Comparison of ENCODE assay signal across 16 mouse cellular contexts in the genomic region with DNA sequence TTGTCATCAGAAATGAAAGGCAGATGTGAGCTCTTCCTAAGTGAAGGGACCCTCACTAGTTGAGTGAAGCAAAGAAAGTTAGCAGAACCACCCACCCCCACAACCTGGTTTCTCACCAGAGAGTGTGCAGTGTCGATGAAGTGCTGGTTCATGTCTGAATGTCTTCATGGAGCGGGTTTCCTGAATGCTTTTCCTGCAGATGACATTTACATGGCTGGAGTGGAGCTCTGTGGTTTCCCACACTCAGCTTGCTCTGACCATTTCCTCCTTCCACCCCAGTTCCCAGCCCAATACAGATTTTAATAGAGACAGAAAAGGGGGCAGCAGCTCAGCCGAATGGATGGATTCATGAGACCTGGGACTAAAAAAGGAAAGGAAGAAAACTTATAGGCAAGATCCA.
"Had no signal": no experiment of that assay in that cellular context is flagged by ENCODE, and none has a peak within 500 bp of the region (broad histone marks: within the 10 kb centered on the region; RNA-seq: fewer than 3 reads in every experiment).

No protein-coding gene starts in this region.

- H3K27me3 ChIP-seq: lung, embryonic 15.5 days; midbrain, embryonic 13.5 days; midbrain, embryonic 15.5 days; neural tube, embryonic 12.5 days; stomach, embryonic 15.5 days had no signal

- H3K9ac ChIP-seq: liver, postnatal 0 days; lung, embryonic 15.5 days; midbrain, embryonic 13.5 days; midbrain, embryonic 15.5 days; neural tube, embryonic 12.5 days; stomach, embryonic 15.5 days had no signal

- H3K36me3 ChIP-seq: lung, embryonic 15.5 days; midbrain, embryonic 15.5 days had no signal

- H3K27ac ChIP-seq: lung, embryonic 15.5 days; midbrain, embryonic 13.5 days; midbrain, embryonic 15.5 days; neural tube, embryonic 12.5 days; stomach, embryonic 15.5 days; stomach, postnatal 0 days had no signal

- H3K4me2 ChIP-seq: lung, embryonic 15.5 days; midbrain, embryonic 11.5 days; midbrain, embryonic 13.5 days; midbrain, embryonic 15.5 days; neural tube, embryonic 12.5 days; stomach, embryonic 15.5 days had no signal

- ATAC-seq: liver, postnatal 0 days; lung, postnatal 0 days; midbrain, embryonic 13.5 days; midbrain, embryonic 15.5 days had no signal

- DNase-seq: liver, postnatal 0 days; lung, adult 2 months; lung, postnatal 4 days; right cerebral cortex, postnatal 14 days; thymus, adult 2 months; thymus, postnatal 25 days; thymus, postnatal 4 days had no signal

- H3K4me1 ChIP-seq: lung, embryonic 15.5 days; midbrain, embryonic 13.5 days; midbrain, embryonic 15.5 days; neural tube, embryonic 12.5 days; stomach, embryonic 15.5 days had no signal

- H3K4me3 ChIP-seq: lung, embryonic 15.5 days; megakaryocyte, embryonic 14.5 days; midbrain, embryonic 13.5 days; midbrain, embryonic 15.5 days; neural tube, embryonic 12.5 days; stomach, embryonic 15.5 days had no signal

- H3K9me3 ChIP-seq: lung, embryonic 15.5 days; midbrain, embryonic 15.5 days; neural tube, embryonic 12.5 days; stomach, embryonic 15.5 days had no signal
